Mouse (Mus musculus) forebrain, embryonic 15.5 days (tissue): ENCODE data around the gene Samd4. TPM values are rescaled to one million over a fixed set of nuclear protein-coding genes. Genes with fewer than 3 reads are reported as not detected.

Experiments used
- ATAC-seq: fragments of 200-750 bp; cut with Nextera tagmentation; replicated peaks from 2 replicates; pipeline ENCODE4 v1.8.0; 2017; ENCODE audit warnings: mild to moderate bottlenecking, moderate TSS enrichment, moderate library complexity
- H3K27ac ChIP-seq: fragments of 300-500 bp; sonication (generic); replicated peaks from 2 replicates; pipeline ENCODE4 v1.5.1; 2015; ENCODE audit warnings: mild to moderate bottlenecking, inconsistent platforms
- H3K27me3 ChIP-seq: fragments of 300-500 bp; sonication (generic); 2 replicates; pipeline ENCODE4 v1.6.1; 2015; ENCODE audit warnings: inconsistent platforms
- H3K36me3 ChIP-seq: fragments of 300-500 bp; sonication (generic); 2 replicates; pipeline ENCODE4 v1.6.1; 2015; ENCODE audit warnings: mild to moderate bottlenecking, inconsistent platforms
- H3K4me1 ChIP-seq: fragments of 300-500 bp; sonication (generic); 2 replicates; pipeline ENCODE4 v1.6.1; 2015; ENCODE audit warnings: inconsistent platforms
- H3K4me2 ChIP-seq: fragments of 300-500 bp; sonication (generic); replicated peaks from 2 replicates; pipeline ENCODE4 v1.6.1; 2015; ENCODE audit warnings: mild to moderate bottlenecking, inconsistent platforms
- H3K4me3 ChIP-seq: fragments of 300-500 bp; sonication (generic); 2 replicates; pipeline ENCODE4 v1.5.1; 2015; ENCODE audit warnings: mild to moderate bottlenecking, inconsistent platforms
- H3K9ac ChIP-seq: fragments of 300-500 bp; sonication (generic); replicated peaks from 2 replicates; pipeline ENCODE4 v1.6.1; 2015; ENCODE audit warnings: mild to moderate bottlenecking, inconsistent platforms
- H3K9me3 ChIP-seq: fragments of 300-500 bp; sonication (generic); 2 replicates; pipeline ENCODE4 v1.6.1; 2016; ENCODE audit warnings: inconsistent platforms
- WGBS: fragments of 180-500 bp; shearing (Covaris S2); methylation state at CpG from one replicate; pipeline ENCODE4 v1.1.7; 2015; ENCODE audit warnings: mixed read lengths; 5-methylcytosine and 5-hydroxymethylcytosine counted together
- polyA plus RNA-seq: library from polyadenylated mRNA; unstranded; fragments of >200 nt; fragmentation: Nextera tagmentation; extraction: Ambion mirVana; gene quantifications from 2 replicates; pipeline ENCODE4 v1.2.1, GENCODE M21; 2015

The Samd4 gene
- polyA plus RNA-seq, 1 experiment from 2014 or later, result 4.6 TPM

DNA sequence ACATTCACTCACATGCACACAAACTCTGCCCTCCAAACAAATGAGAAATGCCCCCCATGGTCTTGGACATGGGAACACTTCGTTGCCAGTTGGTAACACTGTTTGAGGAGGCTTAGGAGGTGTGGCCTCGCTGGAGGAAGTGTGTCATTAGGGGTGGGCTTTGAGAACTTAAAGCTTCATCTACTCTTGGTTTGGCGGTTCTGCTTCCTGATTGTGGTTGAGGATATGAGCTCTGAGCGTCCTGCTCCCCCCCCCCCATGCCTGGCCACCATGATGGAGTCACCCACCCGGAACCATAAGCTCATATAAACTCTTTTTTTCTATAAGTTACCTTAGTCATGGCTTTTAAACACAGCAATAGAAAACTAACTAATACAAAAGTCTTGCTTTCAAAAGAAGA, 80.2 kb downstream of the Samd4 start:
- Histone ChIP-seq H3K9ac (no peak overlapping the region), H3K4me1 (no peaks in the 10 kb centered on the region), H3K4me2 (no peak overlapping the region), H3K27me3 (no peaks in the 10 kb centered on the region), H3K36me3 (no peaks in the 10 kb centered on the region), H3K9me3 (no peaks in the 10 kb centered on the region), H3K27ac (no peak overlapping the region), H3K4me3 (no peak overlapping the region)
- WGBS, result 85% methylated on average over 5 of the region's 5 CpGs
- no peak for ATAC-seq

DNA sequence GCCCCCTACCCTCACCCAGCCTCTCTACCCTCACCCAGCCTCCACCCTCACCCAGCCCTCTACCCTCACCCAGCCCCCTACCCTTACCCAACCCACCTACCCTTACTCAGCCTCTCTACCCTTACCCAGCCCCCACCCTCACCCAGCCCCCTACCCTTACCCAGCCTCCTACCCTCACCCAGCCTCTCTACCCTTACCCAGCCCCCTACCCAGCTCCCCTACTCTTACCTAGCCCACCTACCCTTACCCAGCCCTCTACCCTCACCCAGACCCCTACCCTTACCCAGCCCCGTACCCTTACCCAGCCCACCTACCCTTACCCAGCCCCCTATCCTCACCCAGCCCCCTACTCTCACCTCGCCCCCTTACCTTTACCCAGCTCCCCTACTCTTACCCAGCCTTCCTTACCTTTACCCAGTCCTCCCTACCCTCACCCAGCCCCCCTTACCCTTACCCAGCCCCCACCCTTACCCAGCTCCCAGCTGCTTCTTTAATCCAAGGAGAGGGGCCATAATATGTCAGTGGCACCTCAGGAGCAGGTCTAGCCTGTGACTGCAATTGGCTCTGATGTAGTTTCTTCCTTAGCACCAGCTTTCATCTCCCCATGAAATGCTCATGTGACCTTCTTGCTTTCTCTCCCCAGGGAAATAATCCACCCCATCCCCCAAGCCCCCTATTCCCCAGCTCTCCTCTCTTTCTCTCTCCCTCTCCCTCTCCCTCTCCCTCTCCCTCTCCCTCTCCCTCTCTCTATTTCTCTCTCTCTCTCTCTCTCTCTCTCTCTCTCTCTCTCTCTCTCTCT, 81.6 kb downstream of the Samd4 start:
- WGBS, result 94% methylated on average over 2 of the region's 2 CpGs
- Histone ChIP-seq H3K4me3 (no peak overlapping the region), H3K4me2 (no peak overlapping the region), H3K9ac (no peak overlapping the region), H3K4me1 (no peaks in the 10 kb centered on the region), H3K27ac (no peak overlapping the region), H3K9me3 (no peaks in the 10 kb centered on the region), H3K36me3 (no peaks in the 10 kb centered on the region), H3K27me3 (no peaks in the 10 kb centered on the region)
- ATAC-seq, result peak; percentile 57; the same call in 1 of the 2 replicates

DNA sequence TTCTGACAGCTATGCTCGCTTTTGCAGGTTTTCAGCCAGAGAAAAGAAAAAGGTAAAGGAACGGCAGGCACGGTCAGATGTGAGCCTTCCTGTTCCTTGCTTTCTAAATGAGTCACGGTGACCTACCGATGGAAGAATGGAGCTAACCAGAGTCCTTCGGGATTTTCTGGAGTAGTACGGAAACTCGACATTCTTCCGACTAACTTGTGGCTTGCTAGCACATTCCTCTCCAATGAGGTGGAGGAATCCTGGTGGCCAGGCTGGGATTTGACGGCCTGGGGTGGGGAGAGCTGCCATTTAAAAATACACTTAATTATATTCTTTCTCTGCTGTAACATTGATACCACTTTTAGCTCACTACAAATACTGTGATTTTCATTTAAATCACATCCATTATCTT, 83.6 kb downstream of the Samd4 start:
- Histone ChIP-seq H3K4me2 (no peak overlapping the region), H3K36me3 (no peaks in the 10 kb centered on the region), H3K27ac (no peak overlapping the region), H3K27me3 (no peaks in the 10 kb centered on the region), H3K4me1 (no peaks in the 10 kb centered on the region), H3K9me3 (no peaks in the 10 kb centered on the region), H3K4me3 (no peak overlapping the region), H3K9ac (no peak overlapping the region)
- 76% methylated on average over 10 of the region's 10 CpGs for WGBS
- no peak for ATAC-seq

DNA sequence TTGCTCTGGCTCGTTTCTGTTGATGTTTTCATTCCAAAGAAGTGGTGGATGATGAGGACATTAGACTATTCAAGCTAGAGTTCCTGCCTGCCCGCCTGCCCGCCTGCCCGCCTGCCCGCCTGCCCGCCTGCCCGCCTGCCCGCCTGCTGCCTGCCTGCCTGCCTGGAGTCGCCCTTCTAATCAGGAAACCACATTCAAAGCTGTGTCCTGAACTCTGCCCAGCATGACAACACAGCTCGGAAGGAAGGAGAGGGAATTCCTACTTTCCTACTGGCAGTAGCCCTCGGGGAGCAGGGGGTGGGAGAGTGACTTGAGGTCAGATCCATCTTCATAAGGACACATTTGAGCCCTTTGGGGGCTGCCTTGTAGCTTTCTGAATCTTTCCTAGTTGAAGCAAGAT, 85.4 kb downstream of the Samd4 start:
- Histone ChIP-seq H3K27ac (no peak overlapping the region), H3K4me1 (no peaks in the 10 kb centered on the region), H3K4me2 (no peak overlapping the region), H3K36me3 (no peaks in the 10 kb centered on the region), H3K4me3 (no peak overlapping the region), H3K9me3 (no peaks in the 10 kb centered on the region), H3K27me3 (no peaks in the 10 kb centered on the region), H3K9ac (no peak overlapping the region)
- no peak for ATAC-seq
- WGBS, result 79% methylated on average over 11 of the region's 11 CpGs

DNA sequence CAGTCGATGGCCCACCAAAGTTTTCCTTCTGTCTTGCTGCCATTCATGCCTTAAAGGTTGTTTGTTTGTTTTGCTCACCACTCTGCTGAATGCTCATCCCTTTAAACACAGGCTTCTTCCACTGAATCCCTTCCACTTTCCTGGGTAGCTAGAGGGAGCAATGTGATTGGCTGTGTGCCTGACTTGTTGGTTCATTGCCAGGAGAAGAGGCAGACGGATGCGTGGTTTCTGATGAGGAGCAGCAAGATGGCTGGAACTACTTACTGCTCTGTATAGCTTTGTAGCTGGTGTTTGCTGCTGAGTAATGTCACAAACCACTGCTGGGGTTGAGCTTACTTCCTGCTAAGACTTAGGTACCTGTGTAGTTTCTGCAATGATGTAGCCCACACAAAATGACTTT, 88.0 kb downstream of the Samd4 start:
- H3K4me3 ChIP-seq, result no peak overlapping the region
- H3K27ac ChIP-seq, result no peak overlapping the region
- H3K27me3 ChIP-seq, result no peaks in the 10 kb centered on the region
- H3K36me3 ChIP-seq, result no peaks in the 10 kb centered on the region
- H3K9me3 ChIP-seq, result no peaks in the 10 kb centered on the region
- 0 out of 2 replicates have a peak, but pooled peaks have one; percentile 53 for ATAC-seq
- no peaks in the 10 kb centered on the region for H3K4me1 ChIP-seq
- no peak overlapping the region for H3K4me2 ChIP-seq
- 45% methylated on average over 3 of the region's 3 CpGs for WGBS
- no peak overlapping the region for H3K9ac ChIP-seq

DNA sequence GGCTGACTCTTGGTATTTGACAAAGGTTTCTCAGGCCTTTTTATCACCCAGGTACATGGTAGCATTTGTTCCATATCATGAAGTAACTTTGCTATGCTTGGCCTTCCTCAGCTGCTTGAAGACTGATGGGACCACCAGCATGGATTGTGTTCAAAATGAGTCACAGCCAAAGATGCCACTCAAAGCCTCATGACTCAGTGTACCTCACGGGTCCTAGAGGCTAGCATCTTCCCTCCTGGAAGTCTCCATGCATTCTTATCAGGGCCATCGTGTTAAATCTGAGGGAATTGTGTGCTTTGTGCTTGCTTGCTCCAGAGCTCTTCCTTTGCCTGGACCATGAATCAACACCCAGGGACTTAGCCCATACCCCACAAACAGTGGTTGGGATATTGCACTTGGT, 89.1 kb downstream of the Samd4 start:
- WGBS, result 94% methylated on average over 2 of the region's 2 CpGs
- H3K27me3 ChIP-seq, result no peaks in the 10 kb centered on the region

DNA sequence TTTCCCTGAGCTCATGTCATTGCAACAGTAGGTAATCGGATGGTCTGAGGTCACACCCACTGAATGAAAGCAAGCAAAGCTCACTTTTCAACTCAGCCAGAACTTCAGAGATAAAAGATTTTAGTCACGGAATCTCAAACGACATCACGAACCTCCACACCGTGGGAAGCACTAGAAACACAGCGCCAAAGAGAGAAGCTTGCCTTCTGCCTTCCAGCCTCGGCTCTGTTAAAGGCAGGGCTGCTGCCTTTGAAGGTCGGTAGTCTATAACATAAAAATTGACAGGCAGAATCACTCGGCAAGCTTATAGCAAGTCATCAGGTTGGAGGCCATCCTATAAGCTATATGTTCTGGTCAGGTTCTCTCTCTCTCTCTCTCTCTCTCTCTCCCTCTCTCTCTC, 92.2 kb downstream of the Samd4 start:
- Histone ChIP-seq H3K9me3 (no peaks in the 10 kb centered on the region), H3K4me2 (no peak overlapping the region), H3K27me3 (no peaks in the 10 kb centered on the region), H3K4me1 (no peaks in the 10 kb centered on the region), H3K4me3 (no peak overlapping the region), H3K27ac (no peak overlapping the region), H3K36me3 (no peaks in the 10 kb centered on the region), H3K9ac (no peak overlapping the region)
- ATAC-seq, result no peak
- 86% methylated on average over 9 of the region's 9 CpGs for WGBS

More for the DNA sequence above, 89.1 kb downstream of the Samd4 start:
- Histone ChIP-seq H3K4me2 (no peak overlapping the region), H3K4me1 (no peaks in the 10 kb centered on the region), H3K27ac (no peak overlapping the region), H3K9me3 (no peaks in the 10 kb centered on the region), H3K36me3 (no peaks in the 10 kb centered on the region), H3K4me3 (no peak overlapping the region), H3K9ac (no peak overlapping the region)
- ATAC-seq, result no peak

DNA sequence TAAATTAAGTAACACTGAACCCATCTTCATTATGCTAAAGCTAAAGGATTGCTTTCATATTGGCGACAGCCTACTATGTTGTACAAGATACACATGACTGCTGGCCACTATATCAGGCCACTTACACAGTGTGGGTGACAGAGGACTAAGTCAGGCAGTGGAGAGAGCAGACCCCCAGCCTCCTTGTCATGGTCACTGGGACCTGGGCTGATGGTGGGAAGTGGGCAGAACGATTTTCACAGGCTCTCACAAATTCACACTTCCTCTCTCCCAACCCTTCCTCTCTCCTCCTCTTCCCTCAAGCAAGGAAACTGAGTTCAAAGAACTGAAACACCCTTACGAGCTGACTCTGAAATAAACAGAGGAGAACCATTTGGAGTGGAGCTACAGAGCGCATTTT, 93.3 kb downstream of the Samd4 start:
- WGBS, result 85% methylated on average over 4 of the region's 4 CpGs
- no peaks in the 10 kb centered on the region for H3K27me3 ChIP-seq
- H3K4me1 ChIP-seq, result peaks cover 2% of the 10 kb centered on the region; the same call in 1 of the 2 replicates
- H3K36me3 ChIP-seq, result no peaks in the 10 kb centered on the region
- H3K4me3 ChIP-seq, result no peak overlapping the region
- H3K9ac ChIP-seq, result no peak overlapping the region
- H3K27ac ChIP-seq, result no peak overlapping the region
- H3K9me3 ChIP-seq, result no peaks in the 10 kb centered on the region
- H3K4me2 ChIP-seq, result no peak overlapping the region
- no peak for ATAC-seq

DNA sequence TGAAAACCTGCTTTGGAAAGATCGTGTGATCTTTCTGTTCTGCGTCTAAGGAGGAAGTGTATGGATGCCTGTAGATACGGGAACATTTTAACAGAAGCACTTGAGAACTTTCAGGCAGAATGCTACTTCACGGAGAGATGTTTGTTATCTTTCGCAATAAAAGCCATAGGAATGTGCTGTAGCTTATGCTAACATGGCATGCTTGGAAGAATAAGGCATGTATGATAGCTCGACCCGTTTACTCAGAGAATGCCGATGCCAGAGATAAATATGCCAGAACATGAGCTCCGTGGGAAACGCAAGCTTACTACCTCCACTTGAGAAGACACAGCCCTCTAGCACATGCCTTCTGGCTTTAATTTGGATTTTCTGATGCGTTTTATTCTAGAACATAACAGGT, 94.1 kb downstream of the Samd4 start:
- H3K4me2 ChIP-seq, result no peak overlapping the region
- no peak overlapping the region for H3K9ac ChIP-seq
- peaks cover 10% of the 10 kb centered on the region for H3K4me1 ChIP-seq
- no peaks in the 10 kb centered on the region for H3K9me3 ChIP-seq
- WGBS, result 94% methylated on average over 11 of the region's 11 CpGs
- H3K27me3 ChIP-seq, result no peaks in the 10 kb centered on the region
- ATAC-seq, result no peak
- H3K36me3 ChIP-seq, result no peaks in the 10 kb centered on the region
- H3K27ac ChIP-seq, result no peak overlapping the region
- H3K4me3 ChIP-seq, result no peak overlapping the region

DNA sequence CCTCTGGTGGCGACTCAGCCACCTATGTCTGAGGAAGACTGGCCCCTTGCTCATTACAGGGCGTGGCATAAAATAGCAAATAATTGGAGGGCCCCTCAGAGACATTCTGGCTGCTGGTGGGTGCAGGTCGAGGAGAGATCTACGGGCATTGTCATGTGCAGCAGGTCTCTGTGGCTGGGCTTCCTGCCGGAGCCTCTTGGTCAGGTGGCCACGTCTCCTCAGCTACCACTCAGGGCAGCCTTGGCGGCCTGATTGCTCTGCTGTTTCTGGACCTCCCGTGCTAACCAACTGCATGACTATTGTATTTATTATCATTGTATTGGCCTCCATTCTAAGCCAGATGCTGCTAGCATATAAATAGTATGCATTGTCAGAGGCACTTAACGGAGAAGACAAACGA, 95.0 kb downstream of the Samd4 start:
- WGBS, result 66% methylated on average over 10 of the region's 10 CpGs
- Histone ChIP-seq H3K27me3 (no peaks in the 10 kb centered on the region), H3K9ac (no peak overlapping the region), H3K4me3 (no peak overlapping the region), H3K4me1 (peaks cover 16% of the 10 kb centered on the region), H3K36me3 (no peaks in the 10 kb centered on the region), H3K9me3 (no peaks in the 10 kb centered on the region), H3K27ac (no peak overlapping the region), H3K4me2 (no peak overlapping the region)
- ATAC-seq, result no peak

DNA sequence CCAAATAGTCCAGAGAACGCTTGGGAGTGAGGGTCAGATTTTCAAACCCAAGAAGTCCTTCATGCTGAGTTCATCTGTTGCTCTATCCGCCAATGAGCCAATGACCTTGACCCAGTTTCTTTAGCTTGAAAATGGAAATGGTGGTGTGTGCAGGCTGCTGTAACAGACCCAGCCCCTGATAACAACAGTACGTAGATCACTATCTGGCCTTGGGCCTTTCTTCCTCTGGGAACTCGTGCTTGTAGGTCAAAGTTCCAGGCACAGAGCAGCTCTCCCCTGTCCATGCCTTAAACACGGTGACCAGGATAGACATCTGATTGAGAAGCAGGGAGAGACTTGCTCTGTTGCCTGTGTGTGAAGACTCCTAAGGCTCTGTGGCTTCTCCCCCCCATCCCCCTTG, 96.5 kb downstream of the Samd4 start:
- Histone ChIP-seq H3K27me3 (no peaks in the 10 kb centered on the region), H3K4me2 (no peak overlapping the region), H3K36me3 (no peaks in the 10 kb centered on the region), H3K9ac (no peak overlapping the region), H3K27ac (no peak overlapping the region), H3K4me3 (no peak overlapping the region), H3K4me1 (peaks cover 16% of the 10 kb centered on the region), H3K9me3 (no peaks in the 10 kb centered on the region)
- no peak for ATAC-seq
- WGBS, result 87% methylated on average over 5 of the region's 5 CpGs

DNA sequence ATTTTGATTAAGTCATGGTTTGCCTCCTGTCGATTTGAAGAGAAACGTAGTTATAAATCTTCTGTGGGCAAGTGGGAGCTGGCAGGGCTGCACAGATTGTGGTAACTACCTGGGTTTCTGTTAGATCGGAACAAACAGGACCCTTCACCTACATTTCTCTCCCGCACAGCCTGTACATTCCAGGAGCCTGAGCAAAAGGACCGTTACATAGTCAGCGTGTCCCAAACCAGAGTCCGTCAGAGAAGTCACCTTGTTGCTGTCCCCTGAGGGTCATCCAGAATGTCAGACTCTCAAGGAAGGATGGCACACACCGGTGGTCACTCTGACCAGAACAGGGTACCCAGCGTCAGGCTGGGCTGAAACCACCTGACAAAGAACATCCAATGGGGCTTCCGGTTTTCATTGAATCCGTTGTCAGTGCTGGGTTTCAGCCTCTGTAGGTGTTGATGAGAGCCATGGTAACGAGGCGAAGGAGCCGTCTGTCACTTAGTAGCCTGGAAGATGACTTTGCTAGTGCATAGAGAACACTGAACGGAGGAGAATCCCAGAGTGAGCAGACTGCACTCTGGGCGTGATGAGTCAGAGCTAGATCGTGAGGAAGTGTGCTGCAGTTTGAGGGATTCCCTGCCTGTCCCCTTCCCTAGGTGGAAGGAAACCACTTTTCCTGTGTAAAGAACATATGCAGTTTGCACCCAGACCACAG, 98.2 kb downstream of the Samd4 start:
- peaks cover 16% of the 10 kb centered on the region for H3K4me1 ChIP-seq
- H3K27ac ChIP-seq, result no peak overlapping the region
- H3K9me3 ChIP-seq, result no peaks in the 10 kb centered on the region
- WGBS, result 68% methylated on average over 17 of the region's 17 CpGs
- H3K27me3 ChIP-seq, result no peaks in the 10 kb centered on the region
- no peaks in the 10 kb centered on the region for H3K36me3 ChIP-seq
- H3K4me3 ChIP-seq, result no peak overlapping the region
- no peak overlapping the region for H3K4me2 ChIP-seq
- H3K9ac ChIP-seq, result no peak overlapping the region
- ATAC-seq, result peak; percentile 62
